Mouse (Mus musculus) urinary bladder, postnatal 4 days (tissue): Measurements from ENCODE around the gene Fam229a.

Experiments
- DNase-seq, 2 experiments: peaks; one replicate each; pipeline ENCODE4 v3.0.0; 2021 to 2022; ENCODE audit warnings: low spot score in 2 of 2

Gene Fam229a

DNA sequence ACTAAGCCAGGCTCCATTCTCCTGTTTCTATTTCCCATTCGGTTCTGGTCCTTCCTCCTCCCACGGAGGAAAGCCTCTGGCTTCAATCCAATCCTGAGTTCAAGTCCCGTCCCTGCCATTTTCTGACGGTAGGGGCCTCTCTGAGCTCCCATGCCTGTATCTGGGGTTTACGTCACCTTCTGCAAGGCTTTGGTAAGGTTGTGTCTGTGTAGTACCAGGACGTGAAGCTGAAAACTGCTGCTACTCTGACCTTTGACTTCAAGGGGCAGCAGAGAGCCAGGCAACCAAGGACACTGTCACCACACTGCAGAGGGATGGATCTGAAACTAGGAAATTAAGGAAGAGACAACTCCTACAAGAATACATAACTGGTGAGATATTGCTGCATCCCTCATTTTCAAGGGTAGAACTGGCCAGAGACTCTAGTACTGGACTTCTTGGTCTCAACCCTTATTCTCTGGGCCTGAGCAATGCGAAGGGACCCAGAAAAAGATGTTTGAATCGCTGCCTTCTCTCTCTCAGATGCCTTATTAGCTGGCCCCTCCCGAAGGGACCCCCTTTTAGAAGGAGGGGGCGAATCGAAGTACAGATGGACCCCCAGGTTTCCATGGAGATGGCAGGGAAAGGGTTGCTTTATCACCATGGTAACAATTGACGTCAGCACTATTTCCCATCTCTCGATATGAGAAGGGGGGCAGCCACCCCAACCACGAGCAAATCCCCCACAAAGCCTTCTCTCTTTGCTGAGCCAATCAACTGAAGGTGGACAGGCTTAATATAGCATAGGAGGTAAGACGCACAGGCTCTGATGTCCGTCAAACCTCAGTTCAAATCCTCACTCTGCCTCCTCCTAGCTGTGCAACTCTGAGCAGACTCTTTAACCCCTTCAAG is 4.9 kb downstream of the Fam229a start:
- DNase-seq = no peak

- no peak for DNase-seq
Measured at GRCm38 (mm10) chr4:129496631-129497030, 5.6 kb downstream of the Fam229a start.

- no peak for DNase-seq
Measured at GRCm38 (mm10) chr4:129498941-129499340, 8.0 kb downstream of the Fam229a start.

DNA sequence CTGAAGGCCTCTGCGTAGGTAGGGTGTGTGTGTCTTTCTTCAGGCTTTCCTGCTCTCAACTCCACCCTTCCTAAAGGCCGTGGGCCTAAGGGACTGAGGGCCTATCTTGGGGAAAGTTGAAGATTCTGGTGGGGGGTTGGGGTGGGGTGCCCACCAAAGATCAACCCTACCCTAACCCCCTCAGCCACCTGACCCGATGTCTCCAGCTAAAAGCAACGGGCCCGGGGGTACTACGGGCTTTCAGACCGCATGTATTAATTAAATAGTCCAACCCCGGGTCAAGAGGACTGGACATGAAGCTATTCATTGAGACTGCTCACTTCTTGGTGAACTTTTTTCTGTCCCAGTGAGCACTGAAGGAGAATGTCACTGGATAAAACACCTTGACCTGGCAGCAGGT is 9.0 kb downstream of the Fam229a start:
- DNase-seq = no peak

GRCm38 (mm10) chr4:129500607-129501566 is 9.9 kb downstream of the Fam229a start:
- DNase-seq = peak; percentile 88 to 93

- no peak for DNase-seq
Measured at GRCm38 (mm10) chr4:129502327-129502888, 11.4 kb downstream of the Fam229a start.

DNA sequence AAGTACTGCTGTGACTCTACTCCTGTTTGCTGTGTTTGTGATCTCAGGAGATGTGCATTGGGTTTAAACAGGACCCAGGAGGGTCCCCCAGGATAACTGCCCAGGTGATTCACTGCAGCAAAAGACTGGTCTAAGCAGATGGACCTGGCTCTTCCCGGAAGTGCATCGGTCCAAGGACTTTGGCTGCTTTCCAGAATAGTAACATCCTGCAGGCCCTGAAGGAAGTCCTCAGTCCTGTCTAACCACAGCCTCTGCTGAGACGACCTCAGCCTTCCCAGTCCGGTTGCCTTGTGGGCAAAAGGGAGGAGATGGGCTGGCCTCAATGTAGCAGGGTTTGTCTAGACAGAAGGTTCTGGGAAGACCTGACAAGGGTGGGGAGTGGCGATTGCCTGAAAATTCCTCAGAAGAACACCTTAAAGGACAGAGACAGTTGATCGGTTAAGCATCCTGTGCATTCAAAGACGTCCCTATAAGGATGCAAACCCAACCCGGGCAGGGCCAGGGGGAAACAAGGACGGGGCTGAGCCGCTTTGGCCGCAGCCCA is 12.0 kb downstream of the Fam229a start:
- DNase-seq = no peak

DNA sequence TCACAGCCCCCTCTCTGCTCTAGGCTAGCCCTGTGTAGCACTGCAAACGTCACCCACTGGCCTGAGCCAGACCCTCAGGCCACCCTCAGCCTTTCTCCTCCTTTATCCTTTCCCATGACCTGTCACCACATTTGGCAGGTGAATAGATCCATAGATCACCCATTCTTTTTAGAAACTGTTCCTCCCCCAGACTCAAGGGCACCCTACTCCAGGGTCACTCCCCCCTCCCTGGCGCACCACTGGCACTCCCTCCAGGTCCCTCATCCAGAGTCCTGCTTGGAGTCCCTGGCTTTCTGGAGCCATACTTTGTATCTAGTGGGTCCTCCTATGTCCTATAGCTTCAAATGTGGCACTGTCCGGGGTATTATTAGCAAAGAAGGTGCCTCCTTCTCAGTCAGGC is 14.5 kb downstream of the Fam229a start:
- no peak for DNase-seq

DNA sequence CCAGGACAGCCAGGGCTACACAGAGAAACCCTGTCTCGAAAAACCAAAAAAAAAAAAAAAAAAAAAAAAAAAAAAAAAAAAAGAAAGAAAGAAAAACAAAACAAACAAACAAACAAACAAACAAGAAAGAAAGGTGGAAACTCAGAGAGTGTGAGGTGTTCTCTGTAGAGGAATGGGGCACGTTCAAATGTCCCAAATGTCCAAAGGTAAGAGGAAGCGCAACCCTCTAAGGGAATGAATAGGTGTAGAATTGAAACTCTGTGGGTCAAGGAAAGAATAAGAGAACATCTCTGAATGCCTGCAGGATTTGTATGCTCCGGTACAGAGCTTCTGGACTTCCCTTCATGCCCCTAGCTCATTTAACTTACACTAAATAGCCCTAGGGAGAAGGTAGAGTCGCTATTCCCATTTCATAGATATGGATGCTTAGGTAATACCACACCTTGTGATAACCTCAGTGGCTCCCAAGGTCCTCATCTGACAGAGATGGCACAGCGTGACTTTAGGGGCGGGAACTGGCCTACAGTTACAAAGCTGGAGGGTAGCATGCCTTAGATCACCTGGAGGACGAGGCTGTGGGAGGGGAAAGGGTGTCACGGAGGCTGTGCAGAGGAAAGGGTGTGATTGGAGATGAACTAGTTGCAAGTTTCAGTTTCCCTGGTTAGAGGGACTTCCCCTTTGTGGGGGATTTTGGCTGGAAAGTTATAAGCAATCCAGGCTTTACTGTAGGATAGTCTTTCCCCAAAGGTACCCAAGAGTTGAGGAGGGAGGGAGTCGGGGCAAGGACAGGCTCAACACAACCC is 16.6 kb downstream of the Fam229a start:
- DNase-seq = no peak

DNA sequence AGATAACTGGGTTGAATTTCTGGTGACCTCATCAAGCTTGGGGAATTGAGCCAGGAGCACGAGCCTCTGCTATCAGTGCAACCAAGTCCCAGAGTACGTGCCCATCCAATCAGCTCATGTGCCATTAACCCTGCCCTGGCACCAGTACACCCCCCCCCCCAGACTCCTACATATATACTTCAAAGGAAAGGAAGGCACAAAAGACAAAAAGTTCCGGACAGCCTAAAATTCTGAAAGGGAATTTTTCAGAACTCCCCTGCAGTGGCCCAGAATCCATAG is 17.2 kb downstream of the Fam229a start:
- no peak for DNase-seq

GRCm38 (mm10) chr4:129508834-129509600 is 18.0 kb downstream of the Fam229a start:
- DNase-seq = no peak

DNA sequence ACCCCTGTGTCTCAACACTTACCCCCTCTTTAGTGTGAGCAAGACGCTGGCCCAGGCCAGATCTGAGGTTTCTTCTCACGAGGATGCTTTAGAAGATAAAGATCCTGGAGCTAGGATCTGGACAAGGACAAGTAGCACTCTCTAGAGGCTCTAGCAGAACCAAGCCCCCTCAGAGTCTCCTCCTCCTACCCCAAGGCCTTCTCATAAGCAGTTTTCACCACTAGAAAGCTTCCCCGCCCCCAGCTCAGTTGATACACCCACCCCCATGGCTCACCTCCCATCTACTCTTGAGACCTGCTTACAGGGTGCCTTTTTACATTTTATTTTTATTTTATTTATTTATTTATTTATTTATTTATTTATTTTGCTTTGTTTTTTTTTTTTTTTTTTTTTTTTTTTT is 18.7 kb downstream of the Fam229a start:
- no peak for DNase-seq

DNA sequence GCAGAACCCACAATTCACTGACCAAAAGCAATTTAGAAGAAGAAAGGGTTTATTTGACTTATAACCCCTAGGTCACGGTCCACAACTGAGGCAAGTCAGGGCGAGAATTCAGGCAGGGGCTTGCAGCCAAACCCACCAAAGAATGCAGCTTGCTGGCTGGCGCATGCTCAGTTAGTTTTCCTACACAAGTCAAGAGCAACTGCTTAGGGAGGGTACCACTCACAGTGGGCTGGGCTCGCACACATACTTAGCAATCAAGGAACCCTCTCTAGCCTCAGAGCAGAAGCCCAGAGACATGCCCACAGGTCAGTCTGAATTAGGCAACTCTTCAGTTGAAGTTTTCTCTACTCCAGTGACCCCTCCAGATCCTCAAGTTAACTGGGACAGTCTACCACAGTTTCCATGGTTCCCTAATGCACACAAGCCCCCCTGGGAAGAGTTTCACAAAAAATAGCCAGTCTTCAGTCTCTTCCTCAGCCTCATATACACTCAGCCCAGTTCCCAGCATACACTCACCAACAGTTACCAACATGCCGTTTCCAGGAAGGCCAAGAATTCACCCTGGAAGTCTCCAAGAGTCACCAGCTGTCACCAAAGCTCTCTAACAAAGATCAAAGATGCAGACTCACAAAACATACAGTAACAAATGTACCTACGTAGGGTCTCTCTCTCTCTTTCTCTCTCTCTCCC is 19.9 kb downstream of the Fam229a start:
- no peak for DNase-seq

DNA sequence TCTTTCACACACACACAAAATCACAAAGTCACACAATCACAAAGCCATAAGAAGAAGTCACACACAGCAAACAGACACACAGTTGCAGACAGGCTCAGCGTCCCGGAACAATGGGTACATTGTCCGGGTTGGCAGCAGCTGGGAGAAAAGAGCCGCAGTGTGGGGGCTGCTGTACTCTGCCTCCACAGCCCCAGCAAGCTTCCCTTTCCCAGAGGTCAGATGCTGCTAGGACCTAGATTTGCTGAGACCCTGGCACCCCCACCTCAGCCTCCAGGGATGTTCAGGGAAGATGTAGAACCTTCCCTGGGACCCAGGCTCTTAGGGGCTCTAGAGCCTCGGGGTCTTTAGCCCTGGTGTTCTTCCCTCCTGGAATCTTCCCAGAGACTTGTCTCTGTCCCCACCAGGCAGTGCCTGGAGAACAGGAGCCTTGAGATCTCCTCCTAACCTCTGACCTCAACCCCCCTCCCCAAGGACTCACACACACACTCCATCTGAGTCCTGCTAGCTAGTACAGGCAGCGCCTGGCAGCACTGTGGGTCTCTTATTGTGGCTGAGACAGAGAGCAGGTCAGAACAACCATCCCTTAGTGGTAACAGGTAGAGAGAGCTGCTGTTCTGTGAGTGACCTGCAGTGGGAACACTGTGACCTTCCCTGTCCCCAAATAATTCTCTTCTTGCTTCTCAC is 20.6 kb downstream of the Fam229a start:
- DNase-seq = no peak

DNA sequence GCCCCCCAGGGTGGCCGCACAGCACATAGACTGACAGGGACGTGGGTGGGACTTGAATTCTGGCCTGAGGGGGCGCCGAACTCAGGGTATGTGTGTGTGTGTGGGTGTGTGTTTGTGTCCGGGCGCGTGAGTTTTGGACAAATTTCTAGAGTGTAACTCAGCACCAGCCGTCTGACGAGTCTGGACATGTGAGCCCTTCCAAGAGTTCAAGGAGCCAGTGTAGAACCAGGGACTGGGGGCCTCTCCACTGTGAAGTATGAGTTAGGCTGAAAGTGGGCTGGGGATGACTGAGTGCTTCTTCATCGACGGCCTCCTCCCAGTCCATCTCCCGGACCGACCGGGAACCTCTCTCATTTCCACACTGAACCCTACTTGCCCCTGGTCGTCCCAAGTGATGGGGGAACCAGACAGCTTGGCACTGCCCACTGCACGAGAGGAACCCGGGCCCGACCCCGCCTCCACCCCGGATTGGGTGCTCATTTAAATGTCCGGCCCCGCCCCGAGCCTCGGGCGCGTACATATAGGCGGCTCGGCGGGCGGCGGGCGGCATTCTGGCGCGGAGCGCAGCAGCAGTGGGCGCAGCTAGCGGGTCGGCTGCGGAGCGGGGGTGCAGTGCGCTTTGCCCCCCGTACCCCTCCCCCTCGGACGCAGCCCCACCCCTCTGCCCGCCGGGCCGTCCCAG is 22.2 kb downstream of the Fam229a start, which contains the start of gene Marcksl1:
Gene Marcksl1 (plus strand): TSS at position 496 of the 682 bp plus-strand sequence.
- DNase-seq = peak; percentile 90

- DNase-seq = no peak
Measured at GRCm38 (mm10) chr4:129513891-129514290, 22.9 kb downstream of the Fam229a start.

- DNase-seq = peak; percentile 63 to 72
Measured at GRCm38 (mm10) chr4:129514300-129514898, 23.4 kb downstream of the Fam229a start.

GRCm38 (mm10) chr4:129516925-129517324 is 25.9 kb downstream of the Fam229a start:
- DNase-seq = no peak
